Mouse (Mus musculus) C2C12 (cell line): ENCODE results near the gene Cdyl. TPM values are rescaled to one million over a fixed set of nuclear protein-coding genes. Genes with fewer than 3 reads are reported as not detected.

ENCODE experiments used
- H3K27me3 ChIP-seq: one replicate; pipeline ENCODE4 v1.6.1; 2011; ENCODE audit not compliant: control insufficient read depth, insufficient read depth, insufficient read length
- H3K36me3 ChIP-seq: one replicate; pipeline ENCODE4 v1.6.1; 2011; ENCODE audit not compliant: control insufficient read depth, insufficient read depth
- H3K4me3 ChIP-seq: one replicate; pipeline ENCODE4 v1.5.1; 2011; ENCODE audit warnings: mild to moderate bottlenecking, control low read depth; ENCODE audit not compliant: poor library complexity, insufficient read depth, severe bottlenecking
- H3K79me2 ChIP-seq: one replicate; pipeline ENCODE4 v1.6.1; 2011; ENCODE audit not compliant: control insufficient read depth, insufficient read depth
- H3K79me3 ChIP-seq: one replicate; pipeline ENCODE4 v1.6.1; 2011; ENCODE audit warnings: low read depth, control low read depth
- H3ac ChIP-seq: one replicate; pipeline ENCODE3; 2011; ENCODE audit warnings: low read depth; ENCODE audit not compliant: control insufficient read depth, insufficient read length
- CEBPB ChIP-seq: IDR thresholded peaks from one replicate; pipeline ENCODE4 v1.6.1; 2011; ENCODE audit warnings: low read depth, mild to moderate bottlenecking, control low read depth, moderate library complexity
- CTCF ChIP-seq: IDR thresholded peaks from one replicate; pipeline ENCODE4 v1.5.1; 2011; ENCODE audit not compliant: control insufficient read depth, insufficient read depth, insufficient read length
- FOSL1 ChIP-seq: IDR thresholded peaks from one replicate; pipeline ENCODE4 v1.8.0; 2011; ENCODE audit warnings: mild to moderate bottlenecking, low read length; ENCODE audit not compliant: poor library complexity, insufficient read depth, severe bottlenecking
- MAX ChIP-seq: IDR thresholded peaks from one replicate; pipeline ENCODE4 v1.6.1; 2011; ENCODE audit warnings: mild to moderate bottlenecking, control low read depth
- MYOD1 ChIP-seq: IDR thresholded peaks from one replicate; pipeline ENCODE4 v1.6.1; 2011; ENCODE audit warnings: low read depth; ENCODE audit not compliant: control insufficient read depth, insufficient read length
- MYOG ChIP-seq: IDR thresholded peaks from one replicate; pipeline ENCODE4 v1.6.1; 2011; ENCODE audit not compliant: control insufficient read depth, insufficient read length; ENCODE audit errors: extremely low read depth
- USF1 ChIP-seq: IDR thresholded peaks from one replicate; pipeline ENCODE4 v1.6.1; 2011; ENCODE audit warnings: low read depth, mild to moderate bottlenecking, control low read depth, moderate library complexity
- polyA plus RNA-seq: library from polyadenylated mRNA; unstranded; fragments of >200 nt; fragmentation: generic; extraction: Trizol; gene quantifications from one replicate; pipeline ENCODE4 v1.2.1, GENCODE M21; 2012; ENCODE audit warnings: missing spikeins

The Cdyl gene
- polyA plus RNA-seq, 1 experiment = 5.2 TPM

GRCm38 (mm10) chr13:35765817-35766216 lies 106.2 kb downstream of the Cdyl start:
- Histone ChIP-seq H3K79me2 (peaks cover 71% of the 10 kb centered on the region), H3K79me3 (peaks cover 51% of the 10 kb centered on the region), H3K27me3 (no peaks in the 10 kb centered on the region), H3ac (no peak overlapping the region), H3K36me3 (no peaks in the 10 kb centered on the region), H3K4me3 (no peak overlapping the region)
- TF ChIP-seq USF1 = no peak
- TF ChIP-seq MYOG = no peak
- no peak for TF ChIP-seq MAX
- no peak for TF ChIP-seq FOSL1
- TF ChIP-seq CTCF = no peak
- no peak for TF ChIP-seq CEBPB
- TF ChIP-seq MYOD1 = no peak

DNA sequence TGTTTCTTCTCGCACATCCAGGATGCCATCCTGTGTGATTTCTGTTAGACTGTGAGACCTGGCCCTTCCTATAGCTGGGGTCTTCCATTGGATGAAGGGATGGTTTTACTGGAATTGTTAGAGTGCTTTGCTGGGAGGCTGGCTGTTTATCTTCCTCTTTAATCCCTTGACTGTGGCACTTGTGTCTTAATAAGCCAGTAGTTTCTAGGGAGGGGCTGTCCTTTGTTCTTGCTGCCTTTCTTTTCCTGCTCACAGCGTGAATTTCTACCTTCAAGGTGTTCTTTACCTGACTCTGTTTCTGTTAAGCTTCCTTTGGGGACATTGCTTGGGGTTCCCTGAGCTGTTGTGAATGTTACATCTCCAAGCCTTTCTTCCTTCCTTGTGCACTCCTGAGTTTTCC lies 110.0 kb downstream of the Cdyl start:
- no peak overlapping the region for H3ac ChIP-seq
- no peak overlapping the region for H3K4me3 ChIP-seq
- peaks cover 49% of the 10 kb centered on the region for H3K79me3 ChIP-seq
- H3K36me3 ChIP-seq = no peaks in the 10 kb centered on the region
- TF ChIP-seq MAX (no peak), USF1 (no peak), MYOG (no peak), CTCF (no peak), MYOD1 (no peak), CEBPB (no peak), FOSL1 (no peak)
- no peaks in the 10 kb centered on the region for H3K27me3 ChIP-seq
- peaks cover 66% of the 10 kb centered on the region for H3K79me2 ChIP-seq

GRCm38 (mm10) chr13:35770421-35770820 lies 110.8 kb downstream of the Cdyl start:
- Histone ChIP-seq H3K27me3 (no peaks in the 10 kb centered on the region), H3K79me3 (peaks cover 50% of the 10 kb centered on the region), H3ac (no peak overlapping the region), H3K4me3 (no peak overlapping the region), H3K79me2 (peaks cover 69% of the 10 kb centered on the region), H3K36me3 (no peaks in the 10 kb centered on the region)
- no peak for TF ChIP-seq CTCF
- TF ChIP-seq MYOD1 = no peak
- no peak for TF ChIP-seq CEBPB
- no peak for TF ChIP-seq MYOG
- no peak for TF ChIP-seq USF1
- TF ChIP-seq FOSL1 = no peak
- no peak for TF ChIP-seq MAX

- Histone ChIP-seq H3K4me3 (no peak overlapping the region), H3K27me3 (no peaks in the 10 kb centered on the region)
- TF ChIP-seq CEBPB (no peak), MAX (no peak), USF1 (no peak), MYOG (no peak), CTCF (no peak), MYOD1 (no peak), FOSL1 (no peak)
Observed at GRCm38 (mm10) chr13:35771968-35772382, 112.3 kb downstream of the Cdyl start.

DNA sequence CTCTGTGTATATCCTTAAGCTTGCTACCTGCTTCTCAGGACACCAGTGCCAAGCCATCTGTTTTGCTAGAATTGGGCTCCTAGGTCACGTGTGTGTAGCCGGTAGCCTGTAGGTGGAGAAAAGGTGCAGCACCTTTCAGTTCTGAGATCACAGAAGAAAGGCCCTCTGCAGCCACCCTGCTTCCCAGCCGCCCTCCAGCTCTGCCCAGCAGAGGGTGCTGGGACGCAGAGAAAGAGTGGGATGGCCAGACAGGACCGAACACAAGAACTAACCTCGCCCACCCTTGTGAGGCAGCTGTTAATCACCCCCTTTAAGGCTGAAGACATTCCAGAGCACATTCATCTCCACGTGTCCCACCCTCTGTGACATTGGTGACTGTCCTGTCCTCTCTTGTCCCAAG lies 114.1 kb downstream of the Cdyl start:
- H3K36me3 ChIP-seq = no peaks in the 10 kb centered on the region
- no peaks in the 10 kb centered on the region for H3K27me3 ChIP-seq
- TF ChIP-seq CTCF (peak; percentile 33), FOSL1 (no peak)
- H3K79me2 ChIP-seq = peaks cover 62% of the 10 kb centered on the region
- H3K79me3 ChIP-seq = peaks cover 36% of the 10 kb centered on the region
- H3ac ChIP-seq = no peak overlapping the region
- no peak overlapping the region for H3K4me3 ChIP-seq

More at GRCm38 (mm10) chr13:35771968-35772382, 112.3 kb downstream of the Cdyl start:
- H3K79me3 ChIP-seq = peaks cover 43% of the 10 kb centered on the region
- peaks cover 61% of the 10 kb centered on the region for H3K79me2 ChIP-seq
- no peaks in the 10 kb centered on the region for H3K36me3 ChIP-seq
- H3ac ChIP-seq = no peak overlapping the region

DNA sequence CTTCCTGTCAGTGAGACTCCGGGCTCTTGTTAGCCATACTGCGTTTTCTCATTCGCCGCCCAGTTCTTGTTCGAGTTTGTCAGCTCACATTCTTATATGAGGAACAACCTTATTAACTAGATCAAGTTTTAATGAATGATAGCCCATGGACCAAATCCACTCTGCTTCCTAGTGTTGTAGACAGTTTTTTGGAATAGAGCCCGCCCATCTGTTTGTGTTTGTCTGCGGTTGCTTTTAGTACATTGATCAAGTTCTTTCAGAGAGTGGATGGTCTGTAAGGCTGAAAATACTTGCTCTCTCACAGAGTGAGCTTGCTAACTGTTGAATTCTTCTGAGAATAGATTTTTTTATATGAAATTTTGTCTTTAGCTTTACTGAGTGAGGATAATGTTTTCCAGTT lies 116.5 kb downstream of the Cdyl start:
- TF ChIP-seq MYOD1 (no peak), USF1 (no peak), MYOG (no peak), MAX (no peak), FOSL1 (no peak), CEBPB (no peak)
- Histone ChIP-seq H3K27me3 (no peaks in the 10 kb centered on the region), H3K79me3 (peaks cover 25% of the 10 kb centered on the region), H3K36me3 (no peaks in the 10 kb centered on the region), H3K79me2 (peaks cover 67% of the 10 kb centered on the region), H3K4me3 (no peak overlapping the region), H3ac (no peak overlapping the region)
